Mouse (Mus musculus): ENCODE measurements around the gene Mpo. TPM values are rescaled to one million over a fixed set of nuclear protein-coding genes. Genes with fewer than 3 reads are reported as not detected.

The Mpo gene
- polyA plus RNA-seq, 1 experiment from 2014 or later: 5.1 TPM

GRCm38 (mm10) chr11:87752307-87752706, 41.1 kb upstream of the Mpo start:
- Histone ChIP-seq H3K9me3 (no peaks in the 10 kb centered on the region), H3K4me3 (no peak overlapping the region), H3K4me1 (peaks cover 17% of the 10 kb centered on the region), H3K27ac (peak overlapping the region; percentile 68; the same call in 1 of the 2 replicates), H3K36me3 (replicated peaks) (no peaks in the 10 kb centered on the region), H3K27me3 (ENCODE audit: poor library complexity, severe bottlenecking) (no peaks in the 10 kb centered on the region)
- no peak for DNase-seq (ENCODE audit: extremely low spot score, low spot score)
- 87% methylated on average over 1 of the region's 1 CpGs for WGBS

GRCm38 (mm10) chr11:87753255-87753654, 40.1 kb upstream of the Mpo start:
- Histone ChIP-seq H3K4me1 (peaks cover 16% of the 10 kb centered on the region), H3K9me3 (no peaks in the 10 kb centered on the region), H3K27ac (peak overlapping the region; percentile 53; the same call in 1 of the 2 replicates), H3K27me3 (ENCODE audit: poor library complexity, severe bottlenecking) (no peaks in the 10 kb centered on the region), H3K36me3 (replicated peaks) (no peaks in the 10 kb centered on the region), H3K4me3 (no peak overlapping the region)
- no peak for DNase-seq (ENCODE audit: extremely low spot score, low spot score)
- 86% methylated on average over 8 of the region's 8 CpGs for WGBS

GRCm38 (mm10) chr11:87753891-87754501, 39.4 kb upstream of the Mpo start:
- Histone ChIP-seq H3K27ac (peak overlapping the region; percentile 53), H3K4me1 (peaks cover 10% of the 10 kb centered on the region), H3K36me3 (replicated peaks) (no peaks in the 10 kb centered on the region), H3K9me3 (no peaks in the 10 kb centered on the region), H3K27me3 (ENCODE audit: poor library complexity, severe bottlenecking) (no peaks in the 10 kb centered on the region), H3K4me3 (no peak overlapping the region)
- WGBS: 90% methylated on average over 5 of the region's 5 CpGs
- DNase-seq (ENCODE audit: extremely low spot score, low spot score): no peak

- Histone ChIP-seq H3K27ac (peak overlapping the region; percentile 53), H3K4me3 (no peak overlapping the region), H3K36me3 (replicated peaks) (no peaks in the 10 kb centered on the region), H3K27me3 (ENCODE audit: poor library complexity, severe bottlenecking) (peaks cover 5% of the 10 kb centered on the region), H3K9me3 (no peaks in the 10 kb centered on the region), H3K4me1 (peaks cover 7% of the 10 kb centered on the region)
- 78% methylated on average over 5 of the region's 5 CpGs for WGBS
- no peak for DNase-seq (ENCODE audit: extremely low spot score, low spot score)
Measured at GRCm38 (mm10) chr11:87754603-87755002, 38.8 kb upstream of the Mpo start.

GRCm38 (mm10) chr11:87755360-87756017, 37.9 kb upstream of the Mpo start:
- 87% methylated on average over 17 of the region's 17 CpGs for WGBS
- H3K9me3 ChIP-seq: no peaks in the 10 kb centered on the region

GRCm38 (mm10) chr11:87756251-87756820, 37.0 kb upstream of the Mpo start:
- H3K27me3 ChIP-seq (ENCODE audit: poor library complexity, severe bottlenecking): peaks cover 22% of the 10 kb centered on the region
- 88% methylated on average over 15 of the region's 15 CpGs for WGBS
- H3K4me3 ChIP-seq: peak overlapping the region; percentile 33

More at GRCm38 (mm10) chr11:87755360-87756017, 37.9 kb upstream of the Mpo start:
- Histone ChIP-seq H3K27ac (peak overlapping the region; percentile 11; the same call in 1 of the 2 replicates), H3K27me3 (ENCODE audit: poor library complexity, severe bottlenecking) (peaks cover 14% of the 10 kb centered on the region), H3K4me1 (peaks cover 16% of the 10 kb centered on the region), H3K36me3 (replicated peaks) (no peaks in the 10 kb centered on the region), H3K4me3 (peak overlapping the region; percentile 33; the same call in 1 of the 2 replicates)
- no peak for DNase-seq (ENCODE audit: extremely low spot score, low spot score)

GRCm38 (mm10) chr11:87757001-87757954, 36.1 kb upstream of the Mpo start:
- Histone ChIP-seq H3K27me3 (ENCODE audit: poor library complexity, severe bottlenecking) (peaks cover 32% of the 10 kb centered on the region), H3K9me3 (no peaks in the 10 kb centered on the region), H3K4me1 (peaks cover 20% of the 10 kb centered on the region), H3K4me3 (peak overlapping the region; percentile 33), H3K27ac (no peak overlapping the region), H3K36me3 (replicated peaks) (no peaks in the 10 kb centered on the region)
- DNase-seq (ENCODE audit: extremely low spot score, low spot score): no peak
- 91% methylated on average over 25 of the region's 25 CpGs for WGBS

More at GRCm38 (mm10) chr11:87756251-87756820, 37.0 kb upstream of the Mpo start:
- Histone ChIP-seq H3K27ac (peak overlapping the region; percentile 63; the same call in 1 of the 2 replicates), H3K9me3 (no peaks in the 10 kb centered on the region), H3K4me1 (peaks cover 20% of the 10 kb centered on the region), H3K36me3 (replicated peaks) (no peaks in the 10 kb centered on the region)
- no peak for DNase-seq (ENCODE audit: extremely low spot score, low spot score)

- 77% methylated on average over 7 of the region's 7 CpGs for WGBS
- Histone ChIP-seq H3K27me3 (ENCODE audit: poor library complexity, severe bottlenecking) (peaks cover 42% of the 10 kb centered on the region), H3K4me1 (peaks cover 27% of the 10 kb centered on the region), H3K9me3 (no peaks in the 10 kb centered on the region), H3K27ac (no peak overlapping the region), H3K36me3 (replicated peaks) (no peaks in the 10 kb centered on the region), H3K4me3 (no peak overlapping the region)
- no peak for DNase-seq (ENCODE audit: extremely low spot score, low spot score)
Measured at GRCm38 (mm10) chr11:87758161-87758911, 35.0 kb upstream of the Mpo start.

- WGBS: 76% methylated on average over 4 of the region's 4 CpGs
- H3K4me3 ChIP-seq: no peak overlapping the region
- peaks cover 50% of the 10 kb centered on the region for H3K27me3 ChIP-seq (ENCODE audit: poor library complexity, severe bottlenecking)
Measured at GRCm38 (mm10) chr11:87758957-87759608, 34.3 kb upstream of the Mpo start.

GRCm38 (mm10) chr11:87759609-87760005, 33.8 kb upstream of the Mpo start:
- no peaks in the 10 kb centered on the region for H3K36me3 ChIP-seq (replicated peaks)
- H3K9me3 ChIP-seq: no peaks in the 10 kb centered on the region
- no peak overlapping the region for H3K27ac ChIP-seq
- H3K27me3 ChIP-seq (ENCODE audit: poor library complexity, severe bottlenecking): peaks cover 55% of the 10 kb centered on the region
- 4% methylated on average over 3 of the region's 3 CpGs for WGBS
- DNase-seq (ENCODE audit: extremely low spot score, low spot score): no peak
- H3K4me3 ChIP-seq: no peak overlapping the region
- H3K4me1 ChIP-seq: peaks cover 36% of the 10 kb centered on the region

More at GRCm38 (mm10) chr11:87758957-87759608, 34.3 kb upstream of the Mpo start:
- no peak overlapping the region for H3K27ac ChIP-seq
- DNase-seq (ENCODE audit: extremely low spot score, low spot score): no peak
- H3K9me3 ChIP-seq: no peaks in the 10 kb centered on the region
- no peaks in the 10 kb centered on the region for H3K36me3 ChIP-seq (replicated peaks)
- H3K4me1 ChIP-seq: peaks cover 35% of the 10 kb centered on the region

GRCm38 (mm10) chr11:87760301-87761081, 32.9 kb upstream of the Mpo start, which contains the start of gene Tspoap1:
Gene Tspoap1 (plus strand): TSS chr11:87760541.
- Histone ChIP-seq H3K27ac (peak within 1 kb of the TSS; percentile 16), H3K4me3 (peak within 1 kb of the TSS; percentile 42), H3K4me1 (peaks cover 42% of the 10 kb centered on the region), H3K36me3 (replicated peaks) (no peaks in the 10 kb centered on the region), H3K9me3 (no peaks in the 10 kb centered on the region), H3K27me3 (ENCODE audit: poor library complexity, severe bottlenecking) (peaks cover 64% of the 10 kb centered on the region)
- 4% methylated on average over 23 of the region's 23 CpGs for WGBS
- peak; percentile 62 for DNase-seq (ENCODE audit: extremely low spot score, low spot score)
